Mouse (Mus musculus) brain, embryonic 14.5 days (tissue): ENCODE results near the gene Oit1. TPM values are rescaled to one million over a fixed set of nuclear protein-coding genes. Genes with fewer than 3 reads are reported as not detected.

ENCODE experiments used
- DNase-seq: peaks from one replicate; pipeline ENCODE4 v3.0.0-alpha.2; 2011; ENCODE audit warnings: low read depth
- CTCF ChIP-seq: fragments of 200-500 bp; IDR thresholded peaks from 2 replicates; pipeline ENCODE4 v1.5.1; 2012; ENCODE audit warnings: inconsistent platforms, mild to moderate bottlenecking, moderate library complexity, borderline replicate concordance; ENCODE audit not compliant: insufficient read depth, insufficient read length; ENCODE audit errors: extremely low read depth
- POLR2A ChIP-seq: fragments of 200-500 bp; IDR thresholded peaks from 2 replicates; pipeline ENCODE4 v1.6.1; 2012; ENCODE audit warnings: mild to moderate bottlenecking, inconsistent platforms, borderline replicate concordance; ENCODE audit not compliant: poor library complexity, insufficient read depth, insufficient read length, severe bottlenecking; ENCODE audit errors: extremely low read depth
- polyA plus RNA-seq: library from polyadenylated mRNA; depleted of rRNA; stranded (reverse); fragments of >200 nt; gene quantifications from 2 replicates; pipeline ENCODE4 v1.2.3, GENCODE M21; 2012; rRNA removed

The Oit1 gene
- polyA plus RNA-seq, 1 experiment, result 0.07 TPM

GRCm38 (mm10) chr14:8309621-8310141 is 68.9 kb downstream of the Oit1 start:
- TF ChIP-seq CTCF (no peak), POLR2A (no peak)
- DNase-seq, result peak; percentile 50

GRCm38 (mm10) chr14:8308650-8309049 is 69.9 kb downstream of the Oit1 start:
- TF ChIP-seq POLR2A (no peak), CTCF (no peak)
- DNase-seq, result no peak

DNA sequence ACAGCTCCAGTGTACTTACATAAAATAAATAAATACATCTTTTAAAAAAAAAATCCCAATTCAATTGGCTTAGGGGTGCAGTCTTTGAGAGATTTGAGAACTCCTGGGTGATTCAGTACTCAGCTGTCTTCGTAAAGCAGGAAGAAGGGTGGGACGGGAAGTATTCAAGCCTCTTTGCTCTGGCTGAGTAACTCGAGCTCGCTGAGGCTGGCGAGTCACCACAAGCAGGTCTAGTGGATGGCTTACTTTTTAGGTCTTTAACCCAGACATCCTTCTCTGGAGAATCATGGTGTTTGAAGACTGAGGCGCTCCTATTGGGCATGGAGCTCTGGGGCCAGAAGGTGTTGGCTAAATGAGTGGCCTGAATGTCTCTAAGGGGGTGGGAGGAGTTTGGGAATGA is 71.7 kb downstream of the Oit1 start:
- TF ChIP-seq CTCF, result no peak
- no peak for TF ChIP-seq POLR2A
- no peak for DNase-seq

- DNase-seq, result no peak
Observed at GRCm38 (mm10) chr14:8305014-8305413, 73.5 kb downstream of the Oit1 start.

DNA sequence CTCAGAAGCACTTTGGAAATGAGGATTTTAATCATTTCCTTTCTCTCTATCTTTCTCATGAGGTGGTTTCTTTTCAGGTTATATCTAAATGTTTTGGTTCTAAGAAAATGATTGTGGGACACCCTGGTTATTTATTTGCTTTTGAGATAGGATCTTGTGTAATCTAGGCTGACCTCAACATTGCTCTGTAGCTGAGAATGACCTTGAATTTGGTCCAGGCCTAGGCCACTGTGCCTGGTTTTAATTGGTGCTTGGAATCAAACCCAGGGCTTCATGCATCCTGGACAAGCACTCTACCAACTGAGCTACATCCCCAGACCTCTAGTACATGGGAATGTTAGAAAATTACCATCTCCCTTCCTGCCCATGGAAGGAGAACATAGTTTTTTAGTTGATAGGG is 74.5 kb downstream of the Oit1 start:
- DNase-seq, result no peak
- TF ChIP-seq POLR2A (no peak), CTCF (no peak)

More at GRCm38 (mm10) chr14:8305014-8305413, 73.5 kb downstream of the Oit1 start:
- TF ChIP-seq CTCF (no peak), POLR2A (no peak)

- TF ChIP-seq POLR2A, result no peak
- no peak for TF ChIP-seq CTCF
- peak; percentile 58 for DNase-seq
Observed at GRCm38 (mm10) chr14:8302687-8303086, 75.9 kb downstream of the Oit1 start.

GRCm38 (mm10) chr14:8300281-8300680 is 78.3 kb downstream of the Oit1 start:
- peak; percentile 63 for DNase-seq

More at GRCm38 (mm10) chr14:8300281-8300680, 78.3 kb downstream of the Oit1 start:
- TF ChIP-seq POLR2A (no peak), CTCF (peak; percentile 60)

Other genes starting within 250 kb of the Oit1 start
- gene Pdhb, start 205.7 kb downstream of the Oit1 start, polyA plus RNA-seq, result 158 and 181 TPM in 2 replicates
- 15.0 and 16.9 TPM in 2 replicates for gene Kctd6, start 164.6 kb downstream of the Oit1 start, polyA plus RNA-seq
- not detected in 2 replicates for gene Acox2, start 119.4 kb downstream of the Oit1 start, polyA plus RNA-seq
- gene Fam107a, start 60.7 kb downstream of the Oit1 start, polyA plus RNA-seq, result 0.57 and 0.72 TPM in 2 replicates